Mouse (Mus musculus): ENCODE measurements around the gene Trib2. TPM values are rescaled to one million over a fixed set of nuclear protein-coding genes. Genes with fewer than 3 reads are reported as not detected.

Trib2 gene
- polyA plus RNA-seq, 2 experiments from 2014 or later, result 90.9 to 103 TPM

GRCm38 (mm10) chr12:15813133-15813818 lies 3.4 kb downstream of the Trib2 start:
- ATAC-seq, result no peak

GRCm38 (mm10) chr12:15812139-15812962 lies 4.4 kb downstream of the Trib2 start:
- ATAC-seq, result no peak

GRCm38 (mm10) chr12:15811682-15812081 lies 5.0 kb downstream of the Trib2 start:
- peak; percentile 2 for ATAC-seq

- no peak for ATAC-seq
Measured at GRCm38 (mm10) chr12:15810926-15811325, 5.8 kb downstream of the Trib2 start.

GRCm38 (mm10) chr12:15809657-15810056 lies 7.1 kb downstream of the Trib2 start:
- no peak for ATAC-seq

- ATAC-seq, result no peak
Measured at GRCm38 (mm10) chr12:15809249-15809648, 7.5 kb downstream of the Trib2 start.

- ATAC-seq, result no peak
Measured at GRCm38 (mm10) chr12:15808186-15808800, 8.4 kb downstream of the Trib2 start.

- ATAC-seq, result peak; percentile 58
Measured at GRCm38 (mm10) chr12:15804931-15805331, 11.8 kb downstream of the Trib2 start.

GRCm38 (mm10) chr12:15803936-15804438 lies 12.7 kb downstream of the Trib2 start:
- no peak for ATAC-seq

- no peak for ATAC-seq
Measured at GRCm38 (mm10) chr12:15801571-15801930, 15.2 kb downstream of the Trib2 start.

- no peak for ATAC-seq
Measured at GRCm38 (mm10) chr12:15800914-15801570, 15.7 kb downstream of the Trib2 start.

GRCm38 (mm10) chr12:15800196-15800913 lies 16.4 kb downstream of the Trib2 start:
- ATAC-seq, result no peak

GRCm38 (mm10) chr12:15798019-15798418 lies 18.7 kb downstream of the Trib2 start:
- no peak for ATAC-seq

- ATAC-seq, result no peak
Measured at GRCm38 (mm10) chr12:15795886-15796285, 20.8 kb downstream of the Trib2 start.

GRCm38 (mm10) chr12:15793336-15793735 lies 23.4 kb downstream of the Trib2 start:
- ATAC-seq, result no peak

GRCm38 (mm10) chr12:15790181-15790580 lies 26.5 kb downstream of the Trib2 start:
- no peak for ATAC-seq

GRCm38 (mm10) chr12:15777047-15777446 lies 39.7 kb downstream of the Trib2 start:
- no peak for ATAC-seq

GRCm38 (mm10) chr12:15771686-15772085 lies 45.0 kb downstream of the Trib2 start:
- no peak for ATAC-seq

GRCm38 (mm10) chr12:15768536-15768935 lies 48.2 kb downstream of the Trib2 start:
- no peak for ATAC-seq

GRCm38 (mm10) chr12:15765996-15766395 lies 50.7 kb downstream of the Trib2 start:
- ATAC-seq, result no peak

- ATAC-seq, result no peak
Measured at GRCm38 (mm10) chr12:15765238-15765637, 51.5 kb downstream of the Trib2 start.

GRCm38 (mm10) chr12:15761453-15762116 lies 55.1 kb downstream of the Trib2 start:
- no peak for ATAC-seq
